Mouse (Mus musculus): ENCODE measurements around the gene Lrtm1. TPM values are rescaled to one million over a fixed set of nuclear protein-coding genes. Genes with fewer than 3 reads are reported as not detected.

Gene Lrtm1
- total and polyA plus RNA-seq, 2 experiments = 10.2 to 11.0 TPM

DNA sequence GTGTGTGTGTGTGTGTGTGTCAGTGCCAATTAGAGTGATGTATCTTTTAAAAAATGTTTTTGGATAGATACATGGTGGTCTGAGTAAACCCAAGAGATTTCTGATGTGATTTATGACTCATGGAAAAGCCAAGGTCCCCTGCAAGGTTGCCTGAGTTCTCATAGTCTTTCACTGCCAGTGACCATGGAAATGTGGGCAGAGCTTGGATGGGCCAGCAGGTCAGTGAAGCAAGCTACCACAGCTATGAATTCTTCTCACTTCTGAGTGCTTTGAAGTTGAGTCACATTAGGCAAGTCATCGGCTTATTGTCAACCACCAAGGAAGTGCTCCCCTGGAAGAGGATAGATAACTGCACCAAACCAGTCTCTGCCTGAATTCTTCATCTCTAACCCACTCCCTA lies 64.2 kb downstream of the Lrtm1 start:
- TF ChIP-seq CTCF (IDR thresholded peaks at IDR 0.05; ENCODE audit: low read depth, low read length) (no peak), POLR2A (IDR thresholded peaks at IDR 0.05; ENCODE audit: extremely low read depth, insufficient read depth, low read length) (no peak)
- DNase-seq (ENCODE audit: extremely low read depth, low read depth, low spot score) = no peak

More for the DNA sequence above, 64.2 kb downstream of the Lrtm1 start:
- no peak overlapping the region for H3K27ac ChIP-seq (replicated peaks; ENCODE audit: insufficient read depth, low read depth, low read length)
- no peaks in the 10 kb centered on the region for H3K27me3 ChIP-seq (ENCODE audit: control insufficient read depth, insufficient read depth, low read length)
- H3K36me3 ChIP-seq (ENCODE audit: control insufficient read depth, insufficient read depth, low read length) = no peaks in the 10 kb centered on the region
- WGBS = 100% methylated on average over 1 of the region's 1 CpGs
- no peak overlapping the region for H3K9ac ChIP-seq (ENCODE audit: low read depth, low read length)
- no peak overlapping the region for H3K4me3 ChIP-seq (ENCODE audit: insufficient read depth, low read depth, low read length)
- H3K4me1 ChIP-seq (ENCODE audit: control insufficient read depth, insufficient read depth, low read length) = 0 out of 2 replicates have a peak, but pooled peaks cover 1% of the 10 kb centered on the region
- no peaks in the 10 kb centered on the region for H3K79me2 ChIP-seq (ENCODE audit: control insufficient read depth, insufficient read depth, low read length)
